Mouse (Mus musculus) inflammation-experienced regulatory T-cells (primary cell): ENCODE measurements around the gene Dcaf17. TPM values are rescaled to one million over a fixed set of nuclear protein-coding genes. Genes with fewer than 3 reads are reported as not detected.

Source experiments
- polyA plus RNA-seq, 2 experiments: library from polyadenylated mRNA; unstranded; fragments of 100-300 nt; shearing (Covaris generic); gene quantifications; one replicate each; pipeline ENCODE4 v1.2.1; 2017

Gene Dcaf17
- 10 to 100 TPM; 37.9 to 38.6 TPM for polyA plus RNA-seq

DNA sequence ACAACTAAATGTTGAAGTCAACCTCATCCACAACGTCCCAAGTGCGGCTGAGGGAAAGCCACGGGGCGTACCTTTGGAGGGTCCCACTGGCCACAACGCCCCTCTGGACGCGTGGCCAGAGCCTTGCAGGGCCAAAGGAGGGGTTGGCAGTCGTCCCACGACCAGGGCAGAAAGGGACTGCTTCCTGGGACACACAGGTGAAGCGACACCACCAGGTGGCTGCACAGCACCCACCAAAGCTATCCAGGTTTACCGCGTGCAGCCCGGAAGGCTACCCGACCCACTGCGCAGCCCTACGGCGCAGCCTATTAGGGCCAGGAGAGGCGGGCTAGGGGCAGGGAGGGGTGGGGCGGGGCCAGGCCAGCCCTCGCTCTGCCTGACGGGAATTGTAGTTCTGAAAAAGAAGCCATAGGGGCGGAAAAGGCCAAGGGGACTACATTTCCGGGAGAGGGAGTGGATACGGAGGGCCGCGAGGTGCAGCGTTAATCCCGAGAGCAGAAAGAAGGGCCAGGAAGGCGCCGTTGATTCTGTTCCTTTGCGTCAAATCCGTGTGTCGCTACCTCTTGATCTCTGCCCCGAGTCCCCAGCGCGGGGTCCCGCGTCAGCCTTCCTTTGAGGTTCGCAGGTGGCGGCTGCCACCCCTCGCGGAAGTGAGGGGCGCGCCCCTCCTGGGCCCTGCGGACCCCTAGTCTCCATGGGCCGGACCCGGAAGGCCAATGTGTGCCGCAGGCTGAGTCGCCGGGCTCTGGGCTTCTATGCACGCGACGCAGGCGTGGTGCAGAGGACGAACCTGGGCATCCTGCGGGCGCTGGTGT, at the start of gene Dcaf17, which contains the start of gene Mettl8:
TSS of gene Dcaf17 (plus strand) at position 29 of the 815 bp plus-strand sequence.
TSS of gene Mettl8 (minus strand) at position 284 of the 815 bp plus-strand sequence.

GRCm38 (mm10) chr2:71117797-71118708, 62.9 kb downstream of the Dcaf17 start, which contains the start of gene Cybrd1:
Gene Cybrd1, plus strand, starts transcription at chr2:71117923.

Other genes with a start within 250 kb of the Dcaf17 start
- gene Tlk1, start 229.6 kb upstream of the Dcaf17 start, polyA plus RNA-seq = 10 to 100 TPM; 60.2 to 61.1 TPM
- gene Mettl8, start 255 bp downstream of the Dcaf17 start, polyA plus RNA-seq = 10 to 100 TPM; 21.2 to 21.8 TPM
- under 1 TPM; 0.05 to 0.33 TPM for gene Cybrd1, start 62.6 kb downstream of the Dcaf17 start, polyA plus RNA-seq
- 10 to 100 TPM; 43.4 to 45.7 TPM for gene Dync1i2, start 156.4 kb downstream of the Dcaf17 start, polyA plus RNA-seq